Mouse (Mus musculus): Measurements from ENCODE around the gene Eif4g2. TPM values are rescaled to one million over a fixed set of nuclear protein-coding genes. Genes with fewer than 3 reads are reported as not detected.

The Eif4g2 gene
- total and polyA plus RNA-seq, 3 experiments: 332 to 958 (median 935) TPM

DNA sequence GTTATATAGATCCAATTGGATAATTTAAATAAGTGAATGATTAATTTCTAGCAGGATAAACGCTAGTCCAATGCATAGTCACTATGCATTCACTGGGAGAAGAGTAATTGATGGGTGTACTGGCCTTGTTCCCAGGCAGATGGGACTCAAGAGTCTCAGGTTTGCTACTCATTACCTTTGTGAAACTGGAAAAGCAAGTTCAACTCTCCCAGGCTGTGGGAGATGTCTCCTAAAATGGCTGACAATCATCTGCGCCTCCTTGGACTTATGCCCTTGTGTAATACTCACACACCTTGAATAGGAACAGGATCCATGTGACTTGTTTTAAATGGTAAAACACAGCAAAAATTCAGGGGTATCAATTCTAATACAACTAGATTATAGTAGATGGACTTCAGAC lies 26.3 kb upstream of the Eif4g2 start:
- H3K27ac ChIP-seq (ENCODE audit: control insufficient read depth, low read depth, low read length): no peak overlapping the region
- no peak overlapping the region for H3K9ac ChIP-seq (ENCODE audit: control insufficient read depth, low read depth, low read length, poor library complexity, severe bottlenecking)
- no peaks in the 10 kb centered on the region for H3K27me3 ChIP-seq (ENCODE audit: control insufficient read depth in 1 of 2, insufficient read depth in 2 of 2, low read length in 2 of 2)
- H3K36me3 ChIP-seq (ENCODE audit: control insufficient read depth in 1 of 2, insufficient read depth in 2 of 2, low read length in 2 of 2): peaks cover 0 to 4% of the 10 kb centered on the region in 2 experiments; a peak in 2 of 4 replicates
- no peaks in the 10 kb centered on the region for H3K79me2 ChIP-seq (ENCODE audit: control insufficient read depth, insufficient read depth, low read length, poor library complexity)
- no peaks in the 10 kb centered on the region for H3K9me3 ChIP-seq (replicated peaks; ENCODE audit: insufficient read depth, low read length)
- TF ChIP-seq USF2 (IDR thresholded peaks at IDR 0.05; ENCODE audit: borderline replicate concordance in 1 of 2, insufficient read depth in 1 of 2, low read depth in 1 of 2, low read length in 2 of 2) (no peak), GATA1 (IDR thresholded peaks at IDR 0.05; ENCODE audit: low read depth, low read length) (no peak), GABPA (IDR thresholded peaks at IDR 0.05; ENCODE audit: low read depth, low read length) (no peak), TCF12 (IDR thresholded peaks at IDR 0.05; ENCODE audit: low read depth, low read length) (no peak), POLR2AphosphoS5 (IDR thresholded peaks at IDR 0.05; ENCODE audit: borderline replicate concordance, low read depth, low read length) (no peak), SMC3 (IDR thresholded peaks at IDR 0.05; ENCODE audit: low read depth, low read length) (no peak), E2F4 (IDR thresholded peaks at IDR 0.05; ENCODE audit: borderline replicate concordance, low read depth, low read length) (no peak), RCOR1 (IDR thresholded peaks at IDR 0.05; ENCODE audit: low read depth, low read length) (no peak), EP300 (IDR thresholded peaks at IDR 0.05; ENCODE audit: low read depth in 1 of 2, low read length in 2 of 2) (no peak), POLR2A (IDR thresholded peaks at IDR 0.05; ENCODE audit: control insufficient read depth in 1 of 2, insufficient read depth in 1 of 2, low read depth in 1 of 2, low read length in 2 of 2, poor library complexity in 1 of 2) (no peak), USF1 (IDR thresholded peaks at IDR 0.05; ENCODE audit: low read depth, low read length) (no peak), CTCF (IDR thresholded peaks at IDR 0.05 in 2 of 3, conservative IDR thresholded peaks at IDR 0.05 in 1 of 3; ENCODE audit: control insufficient read depth in 1 of 3, insufficient read depth in 1 of 3, low read depth in 2 of 3, low read length in 3 of 3, poor library complexity in 1 of 3, severe bottlenecking in 1 of 3) (no peak), UBTF (IDR thresholded peaks at IDR 0.05; ENCODE audit: borderline replicate concordance, insufficient read depth, low read depth, low read length) (no peak), ZMIZ1 (IDR thresholded peaks at IDR 0.05; ENCODE audit: low read depth, low read length) (no peak), POLR2AphosphoS2 (IDR thresholded peaks at IDR 0.05; ENCODE audit: low read length) (no peak), MEF2A (IDR thresholded peaks at IDR 0.05; ENCODE audit: extremely low read depth, insufficient replicate concordance, low read depth, low read length, poor library complexity, severe bottlenecking) (no peak)
- peaks cover 0 to 2% of the 10 kb centered on the region in 2 experiments; a peak in 1 of 4 replicates for H3K4me1 ChIP-seq (ENCODE audit: control insufficient read depth in 1 of 2, insufficient read depth in 2 of 2, low read length in 2 of 2)
- no peak for DNase-seq (ENCODE audit: low read depth, low spot score)
- no peak overlapping the region for H3K4me3 ChIP-seq (ENCODE audit: control insufficient read depth in 1 of 2, insufficient read depth in 1 of 2, low read depth in 2 of 2, low read length in 2 of 2)

DNA sequence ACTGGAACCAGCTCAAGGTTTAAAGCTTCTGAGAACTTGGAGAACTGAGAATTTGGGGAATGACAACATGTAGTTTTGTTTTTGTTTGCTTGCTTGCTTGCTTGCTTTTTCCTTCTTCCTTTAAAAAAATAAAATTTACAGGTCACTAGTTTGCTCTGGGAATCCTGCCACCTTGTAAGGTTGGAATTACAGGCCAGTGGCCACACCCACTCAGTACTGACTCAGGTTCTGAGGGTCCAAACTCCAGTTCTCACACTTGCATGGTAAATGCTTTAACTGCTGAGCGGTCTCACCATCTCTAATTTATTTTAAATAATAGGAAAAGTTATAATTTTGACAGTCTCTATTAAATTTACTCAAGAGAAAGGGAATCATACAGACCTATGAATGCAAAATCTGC lies 15.4 kb upstream of the Eif4g2 start:
- no peak overlapping the region for H3K9ac ChIP-seq (ENCODE audit: control insufficient read depth, low read depth, low read length, poor library complexity, severe bottlenecking)
- H3K4me3 ChIP-seq (ENCODE audit: control insufficient read depth in 1 of 2, insufficient read depth in 1 of 2, low read depth in 2 of 2, low read length in 2 of 2): no peak overlapping the region
- peaks cover 0 to 7% of the 10 kb centered on the region in 2 experiments; a peak in 2 of 4 replicates for H3K4me1 ChIP-seq (ENCODE audit: control insufficient read depth in 1 of 2, insufficient read depth in 2 of 2, low read length in 2 of 2)
- TF ChIP-seq KAT2A (conservative IDR thresholded peaks at IDR 0.05; ENCODE audit: low read depth, low read length): no peak
- TF ChIP-seq E2F4 (IDR thresholded peaks at IDR 0.05; ENCODE audit: borderline replicate concordance, low read depth, low read length): no peak
- TF ChIP-seq CTCF (IDR thresholded peaks at IDR 0.05 in 2 of 3, conservative IDR thresholded peaks at IDR 0.05 in 1 of 3; ENCODE audit: control insufficient read depth in 1 of 3, insufficient read depth in 1 of 3, low read depth in 2 of 3, low read length in 3 of 3, poor library complexity in 1 of 3, severe bottlenecking in 1 of 3): no peak
- TF ChIP-seq RCOR1 (IDR thresholded peaks at IDR 0.05; ENCODE audit: low read depth, low read length): no peak
- no peak for TF ChIP-seq NELFE (IDR thresholded peaks at IDR 0.05; ENCODE audit: low read depth, low read length)
- no peak for TF ChIP-seq RAD21 (IDR thresholded peaks at IDR 0.05; ENCODE audit: low read depth, low read length)
- TF ChIP-seq MEF2A (IDR thresholded peaks at IDR 0.05; ENCODE audit: extremely low read depth, insufficient replicate concordance, low read depth, low read length, poor library complexity, severe bottlenecking): no peak
- TF ChIP-seq MAX (IDR thresholded peaks at IDR 0.05; ENCODE audit: low read length): no peak
- TF ChIP-seq ETS1 (IDR thresholded peaks at IDR 0.05; ENCODE audit: low read depth, low read length): no peak
- TF ChIP-seq EP300 (IDR thresholded peaks at IDR 0.05; ENCODE audit: low read depth in 1 of 2, low read length in 2 of 2): no peak
- no peak for TF ChIP-seq ZKSCAN1 (IDR thresholded peaks at IDR 0.05; ENCODE audit: low read depth, low read length)
- no peak for TF ChIP-seq CHD1 (IDR thresholded peaks at IDR 0.05; ENCODE audit: low read depth, low read length)
- TF ChIP-seq MYB (IDR thresholded peaks at IDR 0.05; ENCODE audit: low read depth, low read length): no peak
- no peak for TF ChIP-seq USF2 (IDR thresholded peaks at IDR 0.05; ENCODE audit: borderline replicate concordance in 1 of 2, insufficient read depth in 1 of 2, low read depth in 1 of 2, low read length in 2 of 2)
- TF ChIP-seq POLR2AphosphoS5 (IDR thresholded peaks at IDR 0.05; ENCODE audit: borderline replicate concordance, low read depth, low read length): no peak
- no peak for TF ChIP-seq UBTF (IDR thresholded peaks at IDR 0.05; ENCODE audit: borderline replicate concordance, insufficient read depth, low read depth, low read length)
- no peak for TF ChIP-seq TBP (IDR thresholded peaks at IDR 0.05; ENCODE audit: low read depth, low read length)
- no peak for TF ChIP-seq ZNF384 (IDR thresholded peaks at IDR 0.05; ENCODE audit: low read depth, low read length)
- TF ChIP-seq BHLHE40 (IDR thresholded peaks at IDR 0.05; ENCODE audit: borderline replicate concordance, low read depth, low read length): no peak
- H3K27me3 ChIP-seq (ENCODE audit: control insufficient read depth in 1 of 2, insufficient read depth in 2 of 2, low read length in 2 of 2): no peaks in the 10 kb centered on the region
- no peaks in the 10 kb centered on the region for H3K79me2 ChIP-seq (ENCODE audit: control insufficient read depth, insufficient read depth, low read length, poor library complexity)
- no peak for DNase-seq (ENCODE audit: low read depth, low spot score)
- no peaks in the 10 kb centered on the region for H3K9me3 ChIP-seq (replicated peaks; ENCODE audit: insufficient read depth, low read length)
- H3K36me3 ChIP-seq (ENCODE audit: control insufficient read depth in 1 of 2, insufficient read depth in 2 of 2, low read length in 2 of 2): peaks cover 0 to 11% of the 10 kb centered on the region in 2 experiments; a peak in 2 of 4 replicates
- no peak overlapping the region for H3K27ac ChIP-seq (ENCODE audit: control insufficient read depth, low read depth, low read length)

Measured in MEL (cell line).